Mouse (Mus musculus): ENCODE measurements around the gene Sh3d19. TPM values are rescaled to one million over a fixed set of nuclear protein-coding genes. Genes with fewer than 3 reads are reported as not detected.

Gene Sh3d19
- total and polyA plus RNA-seq, 2 experiments from 2014 or later: 16.3 to 31.1 TPM

GRCm38 (mm10) chr3:86038648-86039047, 67.7 kb downstream of the Sh3d19 start:
- Histone ChIP-seq H3K9ac (replicated peaks; ENCODE audit: low read length) (no peak overlapping the region), H3K27ac (peak overlapping the region; percentile 41; the same call in 1 of the 2 replicates)
- 56% methylated on average over 3 of the region's 3 CpGs for WGBS

GRCm38 (mm10) chr3:86040286-86041201, 69.6 kb downstream of the Sh3d19 start:
- H3K4me2 ChIP-seq (ENCODE audit: low read depth, low read length): no peak overlapping the region
- no peak for ATAC-seq
- H3K36me3 ChIP-seq (ENCODE audit: insufficient read depth, low read length): no peaks in the 10 kb centered on the region
- no peaks in the 10 kb centered on the region for H3K9me3 ChIP-seq (ENCODE audit: low read length)
- H3K9ac ChIP-seq (replicated peaks; ENCODE audit: low read length): no peak overlapping the region
- no peak for DNase-seq (ENCODE audit: low spot score)
- H3K4me3 ChIP-seq (ENCODE audit: low read length): no peak overlapping the region
- no peak for TF ChIP-seq CTCF (IDR thresholded peaks at IDR 0.05; ENCODE audit: low read depth)
- H3K27ac ChIP-seq: 0 out of 2 replicates have a peak overlapping the region, but pooled peaks have one; percentile 11
- H3K4me1 ChIP-seq (ENCODE audit: insufficient read depth, low read length): peaks cover 12% of the 10 kb centered on the region
- no peaks in the 10 kb centered on the region for H3K27me3 ChIP-seq (ENCODE audit: insufficient read depth, low read length)
- whole genome bisulfite sequencing: 67% methylated on average over 14 of the region's 14 CpGs

More at GRCm38 (mm10) chr3:86038648-86039047, 67.7 kb downstream of the Sh3d19 start:
- Histone ChIP-seq H3K4me3 (ENCODE audit: low read length) (no peak overlapping the region), H3K36me3 (ENCODE audit: insufficient read depth, low read length) (no peaks in the 10 kb centered on the region), H3K4me2 (ENCODE audit: low read depth, low read length) (no peak overlapping the region), H3K27me3 (ENCODE audit: insufficient read depth, low read length) (no peaks in the 10 kb centered on the region), H3K4me1 (ENCODE audit: insufficient read depth, low read length) (peaks cover 12% of the 10 kb centered on the region), H3K9me3 (ENCODE audit: low read length) (no peaks in the 10 kb centered on the region)
- no peak for TF ChIP-seq CTCF (IDR thresholded peaks at IDR 0.05; ENCODE audit: low read depth)
- DNase-seq (ENCODE audit: low spot score) (peak; percentile 15), ATAC-seq (no peak)

- H3K27me3 ChIP-seq (ENCODE audit: insufficient read depth, low read length): no peaks in the 10 kb centered on the region
- no peak overlapping the region for H3K27ac ChIP-seq
- H3K4me2 ChIP-seq (ENCODE audit: low read depth, low read length): no peak overlapping the region
- H3K4me3 ChIP-seq (ENCODE audit: low read length): no peak overlapping the region
- TF ChIP-seq CTCF (IDR thresholded peaks at IDR 0.05; ENCODE audit: low read depth): no peak
- 95% methylated on average over 9 of the region's 9 CpGs for WGBS
- H3K9ac ChIP-seq (replicated peaks; ENCODE audit: low read length): no peak overlapping the region
- ATAC-seq (no peak), DNase-seq (ENCODE audit: low spot score) (no peak)
- no peaks in the 10 kb centered on the region for H3K4me1 ChIP-seq (ENCODE audit: insufficient read depth, low read length)
- peaks cover 4% of the 10 kb centered on the region; the same call in 1 of the 2 replicates for H3K36me3 ChIP-seq (ENCODE audit: insufficient read depth, low read length)
- H3K9me3 ChIP-seq (ENCODE audit: low read length): no peaks in the 10 kb centered on the region
Measured at GRCm38 (mm10) chr3:86047686-86048408, 76.9 kb downstream of the Sh3d19 start.

- Histone ChIP-seq H3K4me1 (ENCODE audit: insufficient read depth, low read length) (no peaks in the 10 kb centered on the region), H3K4me2 (ENCODE audit: low read depth, low read length) (no peak overlapping the region), H3K9me3 (ENCODE audit: low read length) (no peaks in the 10 kb centered on the region), H3K36me3 (ENCODE audit: insufficient read depth, low read length) (peaks cover 4% of the 10 kb centered on the region; the same call in 1 of the 2 replicates), H3K27me3 (ENCODE audit: insufficient read depth, low read length) (no peaks in the 10 kb centered on the region), H3K9ac (replicated peaks; ENCODE audit: low read length) (no peak overlapping the region), H3K27ac (no peak overlapping the region), H3K4me3 (ENCODE audit: low read length) (no peak overlapping the region)
- WGBS: 91% methylated on average over 2 of the region's 2 CpGs
- ATAC-seq (no peak), DNase-seq (ENCODE audit: low spot score) (no peak)
- TF ChIP-seq CTCF (IDR thresholded peaks at IDR 0.05; ENCODE audit: low read depth): no peak
Measured at GRCm38 (mm10) chr3:86049041-86049440, 78.1 kb downstream of the Sh3d19 start.

GRCm38 (mm10) chr3:86056678-86057077, 85.8 kb downstream of the Sh3d19 start:
- no peaks in the 10 kb centered on the region for H3K4me1 ChIP-seq (ENCODE audit: insufficient read depth, low read length)
- H3K9me3 ChIP-seq (ENCODE audit: low read length): no peaks in the 10 kb centered on the region
- DNase-seq (ENCODE audit: low spot score) (no peak), ATAC-seq (no peak)
- no peak for TF ChIP-seq CTCF (IDR thresholded peaks at IDR 0.05; ENCODE audit: low read depth)
- H3K27ac ChIP-seq: no peak overlapping the region
- WGBS: 50% methylated on average over 4 of the region's 4 CpGs
- no peaks in the 10 kb centered on the region for H3K27me3 ChIP-seq (ENCODE audit: insufficient read depth, low read length)
- H3K9ac ChIP-seq (replicated peaks; ENCODE audit: low read length): no peak overlapping the region
- H3K4me3 ChIP-seq (ENCODE audit: low read length): no peak overlapping the region
- H3K36me3 ChIP-seq (ENCODE audit: insufficient read depth, low read length): no peaks in the 10 kb centered on the region
- no peak overlapping the region for H3K4me2 ChIP-seq (ENCODE audit: low read depth, low read length)

- Histone ChIP-seq H3K27me3 (ENCODE audit: insufficient read depth, low read length) (no peaks in the 10 kb centered on the region), H3K4me1 (ENCODE audit: insufficient read depth, low read length) (no peaks in the 10 kb centered on the region), H3K9me3 (ENCODE audit: low read length) (no peaks in the 10 kb centered on the region), H3K27ac (no peak overlapping the region), H3K9ac (replicated peaks; ENCODE audit: low read length) (no peak overlapping the region), H3K4me3 (ENCODE audit: low read length) (no peak overlapping the region), H3K36me3 (ENCODE audit: insufficient read depth, low read length) (no peaks in the 10 kb centered on the region), H3K4me2 (ENCODE audit: low read depth, low read length) (no peak overlapping the region)
- no peak for ATAC-seq
- WGBS: 65% methylated on average over 6 of the region's 6 CpGs
- TF ChIP-seq CTCF (IDR thresholded peaks at IDR 0.05; ENCODE audit: low read depth): no peak
- DNase-seq (ENCODE audit: low spot score): no peak
Measured at GRCm38 (mm10) chr3:86057436-86058095, 86.7 kb downstream of the Sh3d19 start.
